Mouse (Mus musculus) cortical plate, adult 2 months (tissue): Measurements from ENCODE around the gene Agtpbp1. TPM values are rescaled to one million over a fixed set of nuclear protein-coding genes. Genes with fewer than 3 reads are reported as not detected.

Source experiments
- H3K27ac ChIP-seq: fragments of 200-500 bp; 2 replicates; pipeline ENCODE4 v1.5.1; 2012; ENCODE audit warnings: low read length, control low read depth, inconsistent platforms; ENCODE audit not compliant: insufficient read depth
- H3K4me1 ChIP-seq: fragments of 200-500 bp; 2 replicates; pipeline ENCODE4 v1.6.1; 2011; ENCODE audit warnings: low read length; ENCODE audit not compliant: control insufficient read depth, insufficient read depth
- H3K4me3 ChIP-seq: fragments of 200-500 bp; 2 replicates; pipeline ENCODE4 v1.5.1; 2011; ENCODE audit warnings: mild to moderate bottlenecking, low read length, control low read depth; ENCODE audit not compliant: insufficient read depth
- CTCF ChIP-seq: fragments of 200-500 bp; IDR thresholded peaks from 2 replicates; pipeline ENCODE4 v1.5.1; 2011; ENCODE audit warnings: mild to moderate bottlenecking, control low read depth, low read length; ENCODE audit not compliant: insufficient read depth; ENCODE audit errors: extremely low read depth
- POLR2A ChIP-seq: fragments of 200-500 bp; IDR thresholded peaks from 2 replicates; pipeline ENCODE4 v1.6.1; 2011; ENCODE audit warnings: mild to moderate bottlenecking, low read length, control low read depth; ENCODE audit not compliant: insufficient read depth; ENCODE audit errors: extremely low read depth
- polyA plus RNA-seq: library from polyadenylated mRNA; depleted of rRNA; stranded (reverse); fragments of >200 nt; gene quantifications from 2 replicates; pipeline ENCODE4 v1.2.3, GENCODE M21; 2012; rRNA removed

The Agtpbp1 gene
- polyA plus RNA-seq: 105 and 106 TPM in 2 replicates

DNA sequence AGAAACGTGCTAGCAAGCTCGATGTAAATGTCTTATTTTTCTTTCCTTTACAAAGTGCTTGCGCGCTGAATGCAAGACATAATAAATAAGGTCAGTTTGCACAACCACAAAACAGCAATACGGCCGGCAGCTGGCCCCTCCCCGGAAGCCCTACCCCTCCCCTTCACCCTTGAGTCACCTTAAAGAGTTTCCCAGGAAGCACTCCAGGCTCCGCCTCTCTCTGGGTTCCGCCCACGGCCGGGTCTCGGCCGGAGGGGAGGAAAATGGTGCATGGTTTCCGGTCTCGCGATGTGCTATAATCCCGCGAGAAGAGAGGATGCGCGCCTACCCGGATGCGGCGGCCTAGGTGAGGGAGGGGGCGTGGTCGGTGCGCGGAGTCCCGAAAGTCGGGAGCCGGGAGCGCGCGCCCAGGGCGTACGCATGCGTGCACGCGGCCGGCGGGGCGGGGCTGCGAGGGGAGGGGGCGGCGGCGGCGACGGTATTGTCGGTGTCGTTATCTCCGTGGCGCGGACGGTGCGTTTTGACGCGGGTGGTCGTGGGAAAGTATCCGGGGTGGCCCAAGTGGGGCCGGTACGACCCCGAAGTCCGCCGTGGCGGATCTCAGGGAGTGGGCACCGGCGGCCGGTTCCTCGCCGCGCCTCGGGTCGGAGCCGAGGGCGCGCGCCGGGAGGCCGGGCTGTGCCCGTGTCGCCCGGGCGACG lies at the start of gene Agtpbp1, which contains the start of gene Naa35:
TSS of gene Agtpbp1 (minus strand) at position 281 of the 701 bp plus-strand sequence.
TSS of gene Naa35 (plus strand) at position 313 of the 701 bp plus-strand sequence.
- TF ChIP-seq CTCF: no peak
- TF ChIP-seq POLR2A: peak; percentile 88
- Histone ChIP-seq H3K4me1 (peaks cover 4% of the 10 kb centered on the region; the same call in 1 of the 2 replicates), H3K4me3 (peak within 1 kb of the TSS; percentile 71), H3K27ac (peak within 1 kb of the TSS; percentile 41)

DNA sequence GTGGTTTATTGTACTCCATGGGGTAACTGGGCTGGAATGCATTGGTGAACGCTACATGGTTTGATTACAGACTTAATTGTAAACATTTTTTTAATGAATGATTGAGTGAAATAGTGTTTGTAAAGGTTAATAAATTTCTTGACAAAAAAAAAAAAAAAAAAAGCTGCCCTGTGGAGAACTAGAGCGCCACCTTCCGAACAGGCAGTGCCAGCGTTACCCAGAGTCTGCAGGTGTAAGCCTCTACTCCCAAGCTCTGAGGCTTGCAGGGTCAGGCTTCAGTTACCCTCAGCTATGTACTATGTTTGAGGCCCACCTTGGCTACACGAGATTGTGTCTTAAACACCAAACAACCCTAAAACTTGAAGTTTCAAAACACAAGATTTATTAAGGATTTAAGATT lies 49.6 kb upstream of the Agtpbp1 start:
- Histone ChIP-seq H3K27ac (no peak overlapping the region), H3K4me1 (peaks cover 7% of the 10 kb centered on the region; the same call in 1 of the 2 replicates)
- no peak for TF ChIP-seq CTCF
- no peak for TF ChIP-seq POLR2A

DNA sequence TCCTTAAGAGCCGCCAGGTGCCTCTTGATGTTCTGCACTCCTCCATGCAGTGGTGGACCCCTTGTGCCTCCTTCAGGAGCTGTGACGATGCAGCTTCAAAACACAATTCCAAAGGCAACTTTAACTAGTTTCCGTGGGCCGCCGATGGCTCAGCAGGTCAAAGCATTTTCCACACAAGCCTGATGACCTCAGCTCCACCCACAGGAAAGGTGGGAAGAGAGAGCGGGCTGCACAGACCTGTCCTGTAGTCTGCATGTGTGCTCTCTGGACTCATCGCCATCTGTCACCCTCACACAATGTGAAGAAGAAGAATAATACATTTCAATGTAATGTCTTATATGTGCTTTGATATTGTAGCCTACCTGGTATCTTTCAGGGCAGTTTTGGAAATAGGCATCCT lies 41.7 kb upstream of the Agtpbp1 start:
- Histone ChIP-seq H3K4me1 (no peaks in the 10 kb centered on the region), H3K27ac (no peak overlapping the region), H3K4me3 (no peak overlapping the region)
- TF ChIP-seq CTCF (no peak), POLR2A (no peak)

More for the DNA sequence above, 49.6 kb upstream of the Agtpbp1 start:
- H3K4me3 ChIP-seq: no peak overlapping the region

DNA sequence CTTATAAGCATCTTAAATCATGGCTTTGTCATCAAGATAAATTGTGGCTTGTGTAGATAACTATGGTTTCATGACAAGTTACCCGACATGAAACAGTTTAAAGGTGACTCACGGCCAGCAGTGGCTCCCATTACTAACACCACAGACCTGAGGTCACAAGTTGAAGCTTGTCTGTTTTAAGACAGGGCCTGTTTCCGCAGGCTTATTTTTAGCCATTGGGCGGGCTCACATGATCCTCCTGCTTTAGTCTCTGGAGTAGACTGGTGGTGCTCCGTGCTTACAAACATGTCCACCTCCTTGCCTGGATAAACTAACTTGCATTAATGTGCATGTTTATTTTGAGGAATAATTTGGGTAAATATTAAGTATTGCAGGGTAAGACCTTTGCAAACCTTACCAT lies 39.9 kb upstream of the Agtpbp1 start:
- Histone ChIP-seq H3K4me3 (no peak overlapping the region), H3K4me1 (no peaks in the 10 kb centered on the region), H3K27ac (no peak overlapping the region)
- no peak for TF ChIP-seq CTCF
- TF ChIP-seq POLR2A: no peak

DNA sequence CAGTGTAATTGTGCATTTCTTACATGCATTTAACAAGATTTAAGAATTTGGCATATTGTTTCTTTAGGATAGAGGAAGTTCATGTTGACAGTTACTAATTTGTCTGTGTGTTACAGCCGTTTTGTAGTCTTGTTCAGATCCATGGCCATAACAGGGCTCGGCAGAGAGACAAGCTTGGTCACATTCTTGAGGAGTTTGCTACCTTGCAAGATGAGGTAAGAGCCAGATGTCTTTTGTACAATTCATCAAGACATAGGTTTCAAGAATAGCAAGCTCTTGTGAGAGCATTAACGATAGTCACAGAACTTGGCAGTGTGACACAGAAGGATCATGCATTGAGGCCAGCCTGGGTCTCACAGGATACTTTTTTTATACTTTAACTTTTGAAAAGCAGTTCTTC lies 39.4 kb upstream of the Agtpbp1 start:
- no peak overlapping the region for H3K4me3 ChIP-seq
- no peaks in the 10 kb centered on the region for H3K4me1 ChIP-seq
- H3K27ac ChIP-seq: 0 out of 2 replicates have a peak overlapping the region, but pooled peaks have one; percentile 11
- no peak for TF ChIP-seq CTCF
- no peak for TF ChIP-seq POLR2A

DNA sequence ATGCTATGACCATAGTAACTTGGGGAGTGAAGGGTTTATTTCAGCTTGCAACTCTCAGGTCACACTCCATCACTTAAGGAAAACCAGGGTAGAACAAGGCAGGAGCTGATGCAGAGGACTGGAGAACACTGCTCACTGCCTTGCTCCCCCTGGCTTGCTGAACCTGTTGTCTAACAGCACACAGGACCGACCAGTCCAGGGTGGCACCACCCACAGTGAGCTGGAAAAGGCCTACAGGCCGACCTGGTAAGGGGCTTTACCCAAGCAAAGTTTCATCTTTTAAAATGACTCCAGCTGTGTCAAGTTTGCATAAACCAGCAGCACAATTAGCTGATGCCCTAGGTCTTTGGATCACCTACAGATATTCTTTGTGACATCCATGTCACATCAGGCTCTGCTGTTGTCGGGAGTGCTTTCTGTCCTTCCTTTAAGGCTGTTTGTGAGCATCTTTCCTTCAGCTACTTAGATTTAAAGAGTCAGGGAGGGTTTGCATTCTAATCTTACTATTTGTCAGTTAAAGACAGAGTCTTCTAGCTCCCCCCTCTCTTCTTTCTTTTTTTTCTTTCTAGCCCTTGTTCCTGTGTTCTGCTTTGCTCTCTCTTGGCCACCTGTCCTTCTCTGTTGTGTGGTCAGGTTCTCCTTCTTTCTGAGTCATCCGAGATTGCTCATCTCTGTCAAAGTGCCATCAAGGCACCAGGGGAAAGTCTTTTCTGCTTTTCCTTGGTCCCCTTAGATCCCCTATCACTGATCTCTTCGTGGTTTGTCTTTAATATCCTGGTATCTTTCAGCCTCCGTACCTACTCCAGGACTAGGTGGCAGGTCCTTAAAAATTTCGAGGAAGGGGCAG lies 36.8 kb upstream of the Agtpbp1 start:
- Histone ChIP-seq H3K27ac (no peak overlapping the region), H3K4me1 (no peaks in the 10 kb centered on the region), H3K4me3 (no peak overlapping the region)
- TF ChIP-seq CTCF: no peak
- TF ChIP-seq POLR2A: no peak

DNA sequence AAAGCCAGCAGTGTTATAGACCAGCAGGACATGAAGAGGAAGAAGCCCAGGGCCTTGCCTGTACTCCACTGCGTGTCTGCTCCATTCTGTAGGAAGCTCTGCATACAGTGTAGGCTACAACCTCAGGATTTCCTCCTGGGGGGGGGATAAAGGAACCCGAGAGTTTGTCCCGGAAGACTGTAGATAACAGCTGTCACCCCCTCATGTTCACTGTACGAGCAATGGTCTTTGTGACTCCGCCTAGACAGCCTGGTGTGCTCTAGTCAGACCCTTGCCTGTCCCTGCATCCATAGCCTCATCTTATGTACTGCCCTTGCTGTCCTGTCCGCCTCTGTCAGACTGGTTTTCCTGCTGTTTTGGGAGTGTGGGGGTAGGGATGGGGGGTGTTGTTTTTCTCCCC lies 33.4 kb upstream of the Agtpbp1 start:
- no peak overlapping the region for H3K4me3 ChIP-seq
- no peak overlapping the region for H3K27ac ChIP-seq
- TF ChIP-seq CTCF: no peak
- no peak for TF ChIP-seq POLR2A
- H3K4me1 ChIP-seq: no peaks in the 10 kb centered on the region

DNA sequence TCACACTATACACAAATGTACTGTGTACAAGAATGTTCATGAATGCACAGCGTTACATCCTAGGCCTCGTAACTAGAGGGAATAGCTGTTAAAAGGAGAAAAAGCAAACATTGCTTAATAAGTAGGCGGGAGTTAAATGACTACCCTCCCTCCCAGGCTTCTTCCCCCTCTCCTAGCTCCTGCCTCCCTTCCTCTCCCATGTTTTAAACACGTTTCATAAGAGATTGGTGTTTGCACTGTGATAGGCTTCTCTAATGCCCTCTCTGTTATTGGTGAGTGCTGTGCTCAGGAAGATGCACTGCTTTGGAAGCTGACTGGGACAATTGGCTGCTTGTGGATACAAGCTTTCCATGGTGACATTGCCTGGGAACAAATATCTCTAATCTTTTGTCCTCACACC lies 30.5 kb upstream of the Agtpbp1 start:
- no peak overlapping the region for H3K27ac ChIP-seq

DNA sequence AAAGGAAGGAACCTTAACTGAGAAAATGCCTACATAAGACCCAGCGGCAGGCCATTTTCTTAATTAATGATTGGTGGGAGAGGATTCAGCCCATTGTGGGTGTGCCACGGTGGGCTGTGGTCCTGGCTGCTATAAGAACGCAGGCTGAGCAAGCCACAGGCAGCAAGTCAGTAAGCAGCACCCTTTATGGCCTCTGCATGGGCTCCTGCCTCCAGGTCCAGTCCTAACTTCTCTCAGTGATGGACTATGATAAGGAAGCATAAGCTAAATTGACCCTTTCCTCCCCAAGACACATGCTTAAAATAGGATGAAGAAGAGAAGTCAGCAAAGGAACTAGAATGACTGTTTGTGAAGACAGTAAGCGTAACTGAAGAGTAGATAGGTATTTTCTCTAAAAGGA lies 30.1 kb upstream of the Agtpbp1 start:
- Histone ChIP-seq H3K4me3 (no peak overlapping the region), H3K4me1 (no peaks in the 10 kb centered on the region), H3K27ac (no peak overlapping the region)
- TF ChIP-seq POLR2A (no peak), CTCF (no peak)

More for the DNA sequence above, 30.5 kb upstream of the Agtpbp1 start:
- Histone ChIP-seq H3K4me1 (no peaks in the 10 kb centered on the region), H3K4me3 (no peak overlapping the region)
- TF ChIP-seq POLR2A (no peak), CTCF (no peak)

DNA sequence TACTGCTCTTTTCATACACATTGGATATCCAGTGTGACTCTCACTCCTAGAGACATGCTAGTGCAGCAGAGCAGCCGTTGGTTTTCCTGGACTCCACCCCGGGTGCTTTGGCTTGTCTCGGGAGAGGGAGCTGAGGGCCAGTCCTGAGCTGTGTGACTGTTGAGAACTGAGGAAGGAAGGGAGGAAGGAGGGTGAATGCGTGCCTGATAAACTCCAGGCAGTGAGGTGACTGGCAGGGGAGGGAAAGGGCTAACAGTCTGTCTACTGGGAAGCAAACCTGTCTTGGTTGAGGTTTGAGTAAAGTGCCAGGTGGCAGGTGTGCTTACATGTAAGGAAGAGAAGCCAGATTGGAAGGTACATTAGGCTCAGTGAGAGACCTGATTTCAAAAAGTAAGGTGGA lies 28.8 kb upstream of the Agtpbp1 start:
- H3K27ac ChIP-seq: no peak overlapping the region
- TF ChIP-seq POLR2A: no peak
- no peak for TF ChIP-seq CTCF
- no peaks in the 10 kb centered on the region for H3K4me1 ChIP-seq
- H3K4me3 ChIP-seq: no peak overlapping the region
